Mouse (Mus musculus): ENCODE results near the gene Olfr479.
"Not testable (repeated sequence)": the region's sequence is repeated elsewhere in the genome, so short reads cannot be mapped to it uniquely, and the experiment has no call there.

The Olfr479 gene

DNA sequence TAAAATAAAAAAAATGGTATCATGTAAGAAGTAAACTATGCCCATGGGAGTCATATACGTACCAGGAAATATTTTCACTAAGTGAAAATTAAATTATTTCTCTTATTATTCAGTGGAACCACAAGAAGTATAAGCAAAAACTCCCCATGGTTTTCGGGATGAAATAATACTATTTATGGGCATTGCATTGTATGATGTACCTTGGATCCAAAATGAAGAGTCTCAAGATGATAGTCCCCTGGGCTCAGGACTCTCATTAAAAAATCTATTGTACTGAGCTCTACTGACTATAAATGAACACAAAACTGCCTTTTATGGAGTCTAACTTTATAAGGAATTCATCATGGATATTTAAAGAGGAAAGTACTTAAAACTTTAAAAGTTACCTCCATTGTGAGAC lies at the start of gene Olfr479:
TSS of gene Olfr479 (plus strand) at position 301 of the 400 bp plus-strand sequence.
- no peak for DNase-seq

DNA sequence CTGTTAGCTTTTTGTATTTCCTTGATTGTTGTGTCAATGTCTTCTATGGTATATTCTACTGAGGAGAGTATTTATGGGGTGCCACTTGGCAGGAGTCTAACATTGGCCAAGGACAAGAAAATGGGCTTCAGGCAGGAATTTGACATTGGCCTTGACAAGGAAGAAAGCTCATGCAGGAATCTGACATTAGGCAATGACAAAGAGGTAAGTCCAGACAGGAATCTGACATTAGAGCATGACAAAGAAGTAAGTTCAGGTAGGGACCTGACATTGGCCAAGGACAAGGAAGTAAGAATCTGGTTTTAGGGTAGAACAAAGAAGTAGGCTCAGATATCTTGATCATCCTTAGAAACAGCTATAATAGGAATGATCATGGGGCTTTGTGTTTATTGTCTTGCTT lies 36.2 kb upstream of the Olfr479 start:
- DNase-seq = not testable (repeated sequence)

DNA sequence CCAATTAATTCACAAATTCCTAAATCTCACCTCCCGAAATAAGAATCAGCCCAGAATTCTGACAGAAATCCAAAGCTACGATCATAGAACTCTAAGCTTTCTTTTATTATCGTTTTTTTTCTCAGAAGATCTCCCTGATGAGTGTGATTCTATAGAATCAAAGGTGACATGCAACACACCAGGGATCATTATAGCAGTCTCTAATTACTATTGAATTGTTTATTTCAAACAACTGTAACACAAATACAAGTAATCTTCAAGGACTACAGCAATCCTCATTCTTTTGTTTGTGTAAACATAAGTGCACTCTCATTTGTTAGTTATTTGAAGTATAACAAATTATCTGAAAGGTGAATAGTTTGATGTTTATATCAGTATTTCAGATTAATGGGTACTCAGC lies 16.6 kb upstream of the Olfr479 start, which contains the start of gene Olfr478:
TSS of gene Olfr478 (minus strand) at position 101 of the 400 bp plus-strand sequence.
- no peak for DNase-seq

DNA sequence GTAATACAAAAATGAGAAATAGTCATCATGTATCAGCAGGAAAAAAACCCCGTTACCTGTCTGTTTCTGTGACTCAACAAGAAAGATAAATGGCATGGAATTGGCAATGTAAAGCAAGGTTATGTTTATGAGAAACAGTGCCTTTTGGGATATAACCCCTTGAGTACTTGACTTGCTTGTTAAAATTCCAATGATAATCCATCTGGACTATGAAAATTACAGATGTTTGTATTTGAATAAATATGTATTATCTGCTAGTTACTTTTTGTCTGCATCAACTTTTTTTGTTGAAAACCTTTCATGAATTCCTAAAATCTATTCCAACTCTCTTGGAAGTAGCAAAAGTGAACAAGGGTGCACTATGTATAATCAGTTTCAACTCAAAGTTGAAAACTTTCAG lies 16.8 kb downstream of the Olfr479 start, which contains the start of gene Olfr480:
TSS of gene Olfr480 (minus strand) at position 101 of the 400 bp plus-strand sequence.
- no peak for DNase-seq

DNA sequence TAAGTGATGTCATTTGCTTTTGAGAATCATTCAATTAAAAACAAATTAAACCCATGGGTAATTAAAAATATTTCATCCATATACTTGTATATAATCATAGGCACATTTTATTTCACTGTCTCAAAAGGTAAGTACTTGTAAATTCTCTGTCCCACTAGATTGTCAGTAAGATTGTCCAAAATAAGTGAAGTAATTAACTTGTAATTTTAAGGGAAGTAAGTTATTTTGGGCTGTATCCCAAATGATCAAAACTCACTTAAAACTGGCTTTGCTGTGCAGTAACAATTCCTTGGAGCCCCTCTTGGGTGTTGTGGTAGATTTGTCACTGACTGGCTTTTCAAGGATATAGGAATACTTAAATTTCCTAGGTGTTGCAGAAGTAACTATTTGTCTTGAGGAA lies 29.1 kb downstream of the Olfr479 start, which contains the start of gene Olfr481:
TSS of gene Olfr481 (plus strand) at position 301 of the 400 bp plus-strand sequence.
- DNase-seq = no peak

DNA sequence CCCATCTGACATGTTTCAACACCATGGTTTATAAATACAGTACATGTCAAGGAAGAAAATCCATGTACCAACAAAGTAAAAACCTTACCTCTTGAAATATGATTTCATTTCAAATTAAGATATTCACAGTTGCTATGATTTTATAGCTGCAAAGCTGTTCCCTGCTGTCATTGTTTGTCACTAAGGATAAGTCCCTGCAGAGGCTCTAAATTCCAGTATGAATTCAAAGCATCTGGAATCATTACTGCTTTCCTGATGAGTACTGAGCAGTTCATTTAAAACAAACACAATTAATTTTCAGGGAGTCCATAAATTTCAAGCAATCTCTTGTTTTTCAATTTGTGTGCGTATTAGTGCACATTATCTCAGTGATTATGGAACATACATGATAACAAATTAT lies 47.0 kb downstream of the Olfr479 start, which contains the start of gene Olfr482:
TSS of gene Olfr482 (minus strand) at position 101 of the 400 bp plus-strand sequence.
- DNase-seq = no peak

DNA sequence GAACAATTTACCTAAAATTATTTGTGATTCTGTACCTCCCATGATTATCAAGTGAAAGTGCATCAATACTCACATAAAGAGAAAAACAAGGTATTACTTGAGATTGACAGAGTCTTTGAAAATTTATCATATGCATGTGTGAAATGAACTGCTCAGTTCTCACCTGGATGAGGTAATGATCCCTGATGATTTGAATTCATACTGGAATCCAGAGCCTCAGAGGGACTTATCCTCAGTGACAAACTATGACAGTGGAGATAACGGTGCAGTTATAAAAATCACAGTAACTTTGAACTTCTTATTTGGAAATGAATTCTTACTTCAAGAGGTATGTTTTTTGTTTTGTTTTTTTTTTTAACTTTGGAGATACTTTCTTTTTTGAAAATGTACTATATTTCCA lies 50.1 kb downstream of the Olfr479 start, which contains the start of gene Olfr483:
TSS of gene Olfr483 (plus strand) at position 301 of the 400 bp plus-strand sequence.
- no peak for DNase-seq

All from kidney, postnatal 14 days (tissue).